Comparison of ENCODE assay signal across 9 mouse cellular contexts in the genomic region with DNA sequence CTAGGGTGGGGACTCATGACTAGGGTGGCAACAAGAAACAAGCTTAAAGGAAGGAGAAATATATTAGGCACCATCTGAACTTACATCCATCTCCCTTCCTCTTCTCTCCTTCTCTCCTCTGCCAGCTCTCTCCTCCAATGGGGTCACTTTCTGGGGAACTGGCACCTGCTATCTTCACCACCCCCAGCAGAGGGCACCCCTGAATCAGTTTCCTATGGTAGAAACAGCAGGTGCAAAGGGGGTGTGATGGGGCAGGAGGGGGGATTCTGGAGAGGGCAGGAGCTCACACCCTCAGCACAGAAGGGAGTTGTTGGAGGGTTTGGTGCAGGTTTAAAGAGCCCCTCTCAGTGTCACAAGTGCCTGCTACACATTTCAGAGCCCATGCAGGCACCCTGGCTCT. TPM values are rescaled to one million over a fixed set of nuclear protein-coding genes. Genes with fewer than 3 reads are reported as not detected.
DNase-seq lines count a peak whose midpoint lies in the region; ATAC-seq and TF ChIP-seq lines count a peak whose summit lies in the region.
"Had no signal": no experiment of that assay in that cellular context is flagged by ENCODE, and none has a peak within 500 bp of the region (broad histone marks: within the 10 kb centered on the region; RNA-seq: fewer than 3 reads in every experiment).

No protein-coding gene starts in this region.

- TF ChIP-seq POLR2A in testis, adult 2 months (IDR thresholded peaks at IDR 0.05; ENCODE audit: control insufficient read depth, low read depth, low read length), result no peak
- TF ChIP-seq POLR2A in brain, embryonic 14.5 days (IDR thresholded peaks at IDR 0.05; ENCODE audit: borderline replicate concordance, extremely low read depth, insufficient read depth, insufficient read length, poor library complexity, severe bottlenecking), result no peak

- DNase-seq in gastrocnemius, postnatal 14 days, result peak; percentile 50
- no peak for DNase-seq in gastrocnemius, adult 8-10 months (ENCODE audit: low spot score in 2 of 2)
- DNase-seq in testis, postnatal 14 days (ENCODE audit: low spot score), result no peak
- peak; percentile 29 for DNase-seq in brain, embryonic 14.5 days (ENCODE audit: low read depth)
- DNase-seq in layer of hippocampus, postnatal 25 days (ENCODE audit: extremely low spot score in 1 of 2, low spot score in 1 of 2), result peak; percentile 57 to 80
- peak; percentile 48 for DNase-seq in right cerebral cortex, adult 18-20 months

- peak; percentile 29; the same call in 1 of the 2 replicates for TF ChIP-seq CTCF in testis, adult 2 months (IDR thresholded peaks at IDR 0.05; ENCODE audit: control insufficient read depth, insufficient read depth, insufficient replicate concordance, low read depth, low read length)
- peak; percentile 51; the same call in 1 of the 2 replicates for TF ChIP-seq CTCF in brain, embryonic 14.5 days (IDR thresholded peaks at IDR 0.05; ENCODE audit: borderline replicate concordance, extremely low read depth, insufficient read depth, insufficient read length)

- peaks cover 3% of the 10 kb centered on the region for H3K4me1 ChIP-seq in testis, adult 2 months (ENCODE audit: control insufficient read depth, insufficient read depth, low read length)

- no peak overlapping the region for H3K4me3 ChIP-seq in testis, adult 2 months (ENCODE audit: control insufficient read depth, low read depth, low read length)
- H3K4me3 ChIP-seq: embryonic facial prominence, embryonic 13.5 days had no signal

- intact Hi-C loops in gastrocnemius, postnatal 14 days (cut with DNase I; ENCODE audit: low total_unique reads), result no loop called here

- ATAC-seq in activated CD4-positive, CD25-positive, alpha-beta regulatory T cell, adult 4 months, result no peak

- no peaks in the 10 kb centered on the region for H3K27me3 ChIP-seq in testis, adult 2 months (ENCODE audit: control insufficient read depth, insufficient read depth, low read length)

- no peaks in the 10 kb centered on the region for H3K36me3 ChIP-seq in testis, adult 2 months (ENCODE audit: control insufficient read depth, insufficient read depth, low read length)
- H3K36me3 ChIP-seq: embryonic facial prominence, embryonic 13.5 days had no signal

- H3K27ac ChIP-seq in testis, adult 2 months (ENCODE audit: control insufficient read depth, insufficient read depth, low read depth, low read length), result no peak overlapping the region
- H3K27ac ChIP-seq: embryonic facial prominence, embryonic 13.5 days had no signal

RNA-seq across cellular contexts. Expression of a gene that starts 3.1 kb away (rescaled TPM):
- total RNA-seq in gastrocnemius, postnatal 14 days (2021), result 1 to 10 TPM; 7.6 to 8.2 TPM
- total RNA-seq in gastrocnemius, adult 8-10 months (2022), result 10 to 100 TPM in 3 of 4 experiments, 1 to 10 TPM in 1; 9.2 to 11.5 (median 10.4) TPM
- polyA plus RNA-seq in testis, adult 2 months (2012; rRNA removed), result 8.0 and 9.2 TPM in 2 replicates
- polyA plus RNA-seq in brain, embryonic 14.5 days (2012; rRNA removed), result 40.4 and 43.8 TPM in 2 replicates
- total RNA-seq in layer of hippocampus, postnatal 25 days (2021), result 10 to 100 TPM; 18.3 to 19.6 TPM
- polyA plus RNA-seq in activated CD4-positive, CD25-positive, alpha-beta regulatory T cell, adult 4 months (2017; shearing (Covaris generic)), result 1 to 10 TPM; 3.1 to 4.6 TPM

RNA-seq across cellular contexts. Expression of a gene that starts 7.3 kb away (rescaled TPM):
- 1 to 10 TPM; 2.4 to 2.7 TPM for total RNA-seq in gastrocnemius, postnatal 14 days (2021)
- total RNA-seq in gastrocnemius, adult 8-10 months (2022), result 1 to 10 TPM in 2 of 4 experiments, under 1 TPM in 2; 0.68 to 1.5 (median 1.0) TPM
- polyA plus RNA-seq in testis, adult 2 months (2012; rRNA removed), result 0.26 and 0.94 TPM in 2 replicates
- 2.4 and 3.2 TPM in 2 replicates for polyA plus RNA-seq in brain, embryonic 14.5 days (2012; rRNA removed)
- 1 to 10 TPM; 1.2 to 1.4 TPM for total RNA-seq in layer of hippocampus, postnatal 25 days (2021)
- polyA plus RNA-seq in activated CD4-positive, CD25-positive, alpha-beta regulatory T cell, adult 4 months (2017; shearing (Covaris generic)), result not detected

RNA-seq across cellular contexts. Expression of a gene that starts 23.2 kb away (rescaled TPM):
- under 1 TPM; 0.18 to 0.22 TPM for total RNA-seq in gastrocnemius, postnatal 14 days (2021)
- under 1 TPM in 1 of 4 experiments, not detected in 3; 0.16 TPM for total RNA-seq in gastrocnemius, adult 8-10 months (2022)
- polyA plus RNA-seq in testis, adult 2 months (2012; rRNA removed), result 0.67 and 0.85 TPM in 2 replicates
- polyA plus RNA-seq in brain, embryonic 14.5 days (2012; rRNA removed), result 4.7 and 5.1 TPM in 2 replicates
- total RNA-seq in layer of hippocampus, postnatal 25 days (2021), result 1 to 10 TPM; 8.8 to 9.9 TPM
- polyA plus RNA-seq in activated CD4-positive, CD25-positive, alpha-beta regulatory T cell, adult 4 months (2017; shearing (Covaris generic)), result not detected

Comparison
In these comparisons a context has a peak if more than half of its experiments do, and no peak if none do; other contexts are left out.
1. DNase-seq: peak in gastrocnemius, postnatal 14 days (single experiment), brain, embryonic 14.5 days (single experiment), layer of hippocampus, postnatal 25 days (2 of 2) and right cerebral cortex, adult 18-20 months (single experiment); none in gastrocnemius, adult 8-10 months (0 of 2) and testis, postnatal 14 days (single experiment).
2. RNA of a gene that starts 23.2 kb away (total RNA-seq): 8.8 to 9.9 TPM in layer of hippocampus, postnatal 25 days; 0.18 to 0.22 TPM in gastrocnemius, postnatal 14 days and 0.16 TPM in gastrocnemius, adult 8-10 months; every median in the first group is over 4 times any median in the second.